14 mouse cellular contexts compared by ENCODE assay signal in genomic region chr13:78205426-78205825, GRCm38 (mm10). TPM values are rescaled to one million over a fixed set of nuclear protein-coding genes. Genes with fewer than 3 reads are reported as not detected.
DNase-seq lines count a peak whose midpoint lies in the region; ATAC-seq and TF ChIP-seq lines count a peak whose summit lies in the region.
"Had no signal": no experiment of that assay in that cellular context is flagged by ENCODE, and none has a peak within 500 bp of the region (broad histone marks: within the 10 kb centered on the region; RNA-seq: fewer than 3 reads in every experiment).

No protein-coding gene starts in this region.

- TF ChIP-seq CTCF in stomach, postnatal 0 days (IDR thresholded peaks at IDR 0.05; ENCODE audit: low read depth), result no peak
- no peak for TF ChIP-seq CTCF in forebrain, postnatal 0 days (IDR thresholded peaks at IDR 0.05; ENCODE audit: low read depth)

- H3K9ac ChIP-seq in stomach, embryonic 14.5 days (replicated peaks; ENCODE audit: low read depth, low read length), result no peak overlapping the region
- H3K9ac ChIP-seq in stomach, postnatal 0 days (ENCODE audit: low read length), result no peak overlapping the region
- H3K9ac ChIP-seq in forebrain, postnatal 0 days, result no peak overlapping the region
- H3K9ac ChIP-seq in midbrain, embryonic 14.5 days (replicated peaks; ENCODE audit: low read length), result no peak overlapping the region

- DNase-seq in stomach, postnatal 0 days (ENCODE audit: low spot score), result no peak
- peak; percentile 9 for DNase-seq in forebrain, postnatal 0 days
- peak; percentile 8 for DNase-seq in midbrain, embryonic 14.5 days
- DNase-seq in adrenal gland, postnatal 14 days, result no peak
- DNase-seq in kidney, postnatal 4 days, result no peak
- DNase-seq: adrenal gland, adult 8-10 months; gastrocnemius, adult 2 months; heart, postnatal 36 days; kidney, adult 8-10 months; thymus, postnatal 14 days had no signal

- H3K4me3 ChIP-seq in stomach, embryonic 14.5 days (ENCODE audit: low read depth, low read length), result no peak overlapping the region
- H3K4me3 ChIP-seq in stomach, postnatal 0 days (ENCODE audit: low read depth, low read length), result no peak overlapping the region
- peak overlapping the region; percentile 8; the same call in 1 of the 2 replicates for H3K4me3 ChIP-seq in forebrain, postnatal 0 days (ENCODE audit: low read depth, low read length)
- no peak overlapping the region for H3K4me3 ChIP-seq in midbrain, embryonic 14.5 days (replicated peaks; ENCODE audit: low read depth, low read length)
- H3K4me3 ChIP-seq: gastrocnemius, adult 2 months had no signal

- H3K9me3 ChIP-seq in stomach, embryonic 14.5 days (ENCODE audit: control insufficient read depth, low read depth, low read length), result no peaks in the 10 kb centered on the region
- H3K9me3 ChIP-seq in stomach, postnatal 0 days (ENCODE audit: control insufficient read depth, low read length), result no peaks in the 10 kb centered on the region
- no peaks in the 10 kb centered on the region for H3K9me3 ChIP-seq in forebrain, postnatal 0 days (ENCODE audit: low read length)
- H3K9me3 ChIP-seq in midbrain, embryonic 14.5 days (ENCODE audit: control insufficient read depth, low read length), result no peaks in the 10 kb centered on the region

- H3K4me2 ChIP-seq in stomach, embryonic 14.5 days (replicated peaks; ENCODE audit: low read depth, low read length), result peak overlapping the region; percentile 60; the same call in 1 of the 2 replicates
- H3K4me2 ChIP-seq in stomach, postnatal 0 days (replicated peaks; ENCODE audit: low read depth), result no peak overlapping the region
- H3K4me2 ChIP-seq in forebrain, postnatal 0 days (ENCODE audit: low read depth), result peak overlapping the region; percentile 69
- peak overlapping the region; percentile 82 for H3K4me2 ChIP-seq in midbrain, embryonic 14.5 days (ENCODE audit: low read length)

- H3K36me3 ChIP-seq in stomach, embryonic 14.5 days (ENCODE audit: control insufficient read depth, insufficient read depth, low read length), result no peaks in the 10 kb centered on the region
- H3K36me3 ChIP-seq in stomach, postnatal 0 days (ENCODE audit: control insufficient read depth, insufficient read depth, low read length), result no peaks in the 10 kb centered on the region
- H3K36me3 ChIP-seq in forebrain, postnatal 0 days (ENCODE audit: insufficient read depth), result no peaks in the 10 kb centered on the region
- no peaks in the 10 kb centered on the region for H3K36me3 ChIP-seq in midbrain, embryonic 14.5 days (ENCODE audit: control insufficient read depth, insufficient read depth, low read length)

- ATAC-seq in stomach, embryonic 14.5 days (ENCODE audit: insufficient number of reproducible peaks, insufficient read depth, low FRiP score, low read depth), result no peak
- no peak for ATAC-seq in stomach, postnatal 0 days (ENCODE audit: low FRiP score, low TSS enrichment)
- ATAC-seq in forebrain, postnatal 0 days, result no peak
- no peak for ATAC-seq in midbrain, embryonic 14.5 days (ENCODE audit: low FRiP score, low TSS enrichment)
- no peak for ATAC-seq in megakaryocyte, adult 5-6 weeks (ENCODE audit: poor library complexity, severe bottlenecking)

- no peak for TF ChIP-seq EP300 in stomach, postnatal 0 days (optimal IDR thresholded peaks at IDR 0.05)

- H3K4me1 ChIP-seq in stomach, embryonic 14.5 days (ENCODE audit: control insufficient read depth, insufficient read depth, low read length), result peaks cover 16% of the 10 kb centered on the region
- H3K4me1 ChIP-seq in stomach, postnatal 0 days (replicated peaks; ENCODE audit: control insufficient read depth, insufficient read depth), result peaks cover 2% of the 10 kb centered on the region; the same call in 1 of the 2 replicates
- H3K4me1 ChIP-seq in forebrain, postnatal 0 days (ENCODE audit: insufficient read depth), result peaks cover 19% of the 10 kb centered on the region
- H3K4me1 ChIP-seq in midbrain, embryonic 14.5 days (ENCODE audit: control insufficient read depth, insufficient read depth, low read length), result peaks cover 42% of the 10 kb centered on the region

- H3K27ac ChIP-seq in stomach, embryonic 14.5 days (ENCODE audit: low read length), result no peak overlapping the region
- H3K27ac ChIP-seq in stomach, postnatal 0 days (replicated peaks), result no peak overlapping the region
- no peak overlapping the region for H3K27ac ChIP-seq in forebrain, postnatal 0 days (ENCODE audit: low read depth, low read length)
- no peak overlapping the region for H3K27ac ChIP-seq in midbrain, embryonic 14.5 days (replicated peaks; ENCODE audit: low read depth, low read length)
- H3K27ac ChIP-seq: gastrocnemius, adult 2 months; macrophage had no signal

- 0 out of 2 replicates have a peak, but pooled peaks cover 3% of the 10 kb centered on the region for H3K27me3 ChIP-seq in stomach, embryonic 14.5 days (ENCODE audit: control insufficient read depth, insufficient read depth, low read length)
- H3K27me3 ChIP-seq in stomach, postnatal 0 days (ENCODE audit: control insufficient read depth, insufficient read depth, low read length), result peaks cover 4% of the 10 kb centered on the region; the same call in 1 of the 2 replicates
- no peaks in the 10 kb centered on the region for H3K27me3 ChIP-seq in forebrain, postnatal 0 days (ENCODE audit: insufficient read depth, low read length)
- H3K27me3 ChIP-seq in midbrain, embryonic 14.5 days (ENCODE audit: control insufficient read depth, insufficient read depth, low read length), result no peaks in the 10 kb centered on the region

RNA-seq across cellular contexts. Expression of gene Nr2f1, which starts 5.9 kb away (rescaled TPM):
- polyA plus RNA-seq in stomach, embryonic 14.5 days (2014; fragmentation: Nextera tagmentation; extraction: Ambion mirVana), result 30.1 and 31.4 TPM in 2 replicates
- polyA plus RNA-seq in stomach, postnatal 0 days (2015; fragmentation: Nextera tagmentation; extraction: Ambion mirVana), result 5.8 and 6.3 TPM in 2 replicates
- 161 and 250 TPM in 2 replicates for total RNA-seq in forebrain, postnatal 0 days (2014; rRNA removed)
- 72.9 and 89.1 TPM in 2 replicates for polyA plus RNA-seq in forebrain, postnatal 0 days (2015; fragmentation: Nextera tagmentation; extraction: Ambion mirVana)
- polyA plus RNA-seq in midbrain, embryonic 14.5 days (2014; fragmentation: Nextera tagmentation; extraction: Ambion mirVana), result 67.5 and 72.4 TPM in 2 replicates
- 19.6 and 22.0 TPM in 2 replicates for total RNA-seq in adrenal gland, postnatal 14 days (2021)
- total RNA-seq in megakaryocyte, adult 5-6 weeks (2015), result not detected in 2 replicates
- total RNA-seq in megakaryocyte, adult 5-6 weeks (2017), result not detected in 2 replicates
- total RNA-seq: common myeloid progenitor, adult 5-6 weeks had no signal
- polyA plus RNA-seq: macrophage had no signal

Comparison
In these comparisons a context has a peak if more than half of its experiments do, and no peak if none do; other contexts are left out.
1. DNase-seq: peak in forebrain, postnatal 0 days (single experiment) and midbrain, embryonic 14.5 days (single experiment); none in stomach, postnatal 0 days (single experiment), adrenal gland, postnatal 14 days (single experiment) and kidney, postnatal 4 days (0 of 2).